Mouse (Mus musculus): ENCODE measurements around the gene Sycp2l. TPM values are rescaled to one million over a fixed set of nuclear protein-coding genes. Genes with fewer than 3 reads are reported as not detected.

Sycp2l gene
- total RNA-seq (2023) = not detected in 2 replicates

DNA sequence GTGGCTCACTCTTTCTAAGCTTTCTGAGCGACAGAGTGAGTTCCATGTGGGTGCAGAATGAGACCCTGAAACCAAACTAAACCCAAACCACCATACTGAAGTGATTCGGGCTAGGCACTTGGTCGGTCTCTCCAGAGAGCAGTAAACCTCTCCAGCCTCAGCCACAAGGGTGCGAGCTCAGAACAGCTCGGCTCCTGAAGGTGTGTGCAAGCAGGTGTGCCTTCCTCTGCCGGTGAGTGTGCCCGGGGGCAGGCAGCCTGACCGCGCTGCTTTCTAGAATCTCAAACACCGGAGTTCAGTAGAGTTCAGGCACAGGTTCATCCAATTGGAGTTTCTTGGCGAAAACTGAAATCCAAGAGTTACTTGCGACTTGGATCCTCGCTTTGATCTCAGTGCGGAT is at the start of gene Sycp2l:
Sycp2l (plus strand) TSS at position 368 of the 400 bp plus-strand sequence.

DNA sequence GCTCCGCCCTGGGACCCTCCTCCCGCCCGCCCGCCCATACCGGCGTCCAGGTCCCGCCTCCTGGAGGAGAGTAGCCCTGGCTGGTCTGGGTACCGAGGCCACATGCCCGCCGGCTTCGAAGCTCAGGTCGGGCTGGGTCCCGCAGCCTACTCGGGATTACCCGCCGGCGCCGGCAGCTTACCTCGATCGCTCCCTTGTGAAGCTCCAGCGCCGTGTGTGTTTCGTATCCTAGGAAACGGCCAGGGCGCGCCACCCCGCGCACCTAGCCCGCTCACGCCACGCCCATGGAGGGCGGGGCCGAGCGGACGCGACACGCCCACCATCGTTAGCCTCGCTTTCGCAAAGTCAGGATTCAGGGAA is 34.7 kb upstream of the Sycp2l start, which contains the start of gene Mak:
Mak (minus strand) TSS at position 286 of the 360 bp plus-strand sequence.

DNA sequence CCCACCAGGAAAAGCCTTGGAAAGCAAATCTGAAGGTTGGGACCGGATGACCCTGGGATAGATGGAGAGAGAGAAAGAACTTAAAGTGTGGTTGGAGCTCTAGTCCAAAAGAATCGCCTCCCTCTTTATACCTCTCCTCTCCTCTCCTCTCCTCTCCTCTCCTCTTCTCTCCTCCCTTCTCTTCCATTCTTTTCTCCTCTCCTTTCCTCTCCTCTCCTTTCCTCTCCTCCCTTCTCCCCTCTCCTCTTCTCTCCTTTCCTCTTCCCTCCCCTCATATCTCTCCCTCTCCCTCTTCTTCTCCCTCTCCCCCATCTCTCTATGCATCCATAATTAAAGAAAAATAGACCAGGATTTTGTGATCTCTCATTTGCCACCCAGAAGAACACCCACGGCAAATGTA is 3.2 kb upstream of the Sycp2l start, which contains the start of gene Gcm2:
Gcm2 (minus strand) TSS at position 101 of the 400 bp plus-strand sequence.

DNA sequence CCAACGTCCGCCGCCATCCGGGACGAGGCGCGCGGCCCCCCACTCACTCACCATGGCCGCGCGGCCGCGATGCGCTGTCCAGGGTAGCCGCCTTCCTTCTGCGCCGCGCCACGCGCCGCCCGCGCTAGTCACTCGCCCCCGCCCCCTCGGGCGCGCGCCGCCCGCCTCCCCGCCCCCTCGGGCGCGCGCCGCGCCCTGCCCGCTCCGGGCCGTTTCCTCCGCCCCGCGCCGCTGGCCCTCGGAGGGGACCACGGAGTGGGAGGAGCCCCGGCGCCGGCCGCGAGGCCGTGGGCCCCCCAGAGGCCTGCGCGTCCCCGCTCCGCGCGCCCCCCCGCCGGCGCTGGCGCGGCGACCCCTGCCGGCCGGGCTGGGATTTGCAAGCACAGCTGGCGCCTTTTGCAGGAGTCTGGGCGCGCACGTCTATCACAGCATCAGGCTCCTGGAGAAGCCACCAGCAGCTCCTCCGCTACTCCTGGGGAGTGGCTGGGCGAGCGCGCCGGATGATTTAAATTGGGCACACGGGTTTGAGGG is 106.3 kb downstream of the Sycp2l start, which contains the start of gene Elovl2:
Elovl2 (minus strand) TSS at position 102 of the 531 bp plus-strand sequence.

Other genes starting within 250 kb of the Sycp2l start
- 51.6 and 60.9 TPM in 2 replicates for gene Pak1ip1, start 113.3 kb upstream of the Sycp2l start, total RNA-seq (2023)
- gene Tmem14c, start 98.0 kb upstream of the Sycp2l start, total RNA-seq (2023) = 69.5 and 77.0 TPM in 2 replicates
- gene Mak, start 34.6 kb upstream of the Sycp2l start, total RNA-seq (2023) = 0.73 TPM in 1 of 2 replicates, not detected in the other
- not detected in 2 replicates for gene Gcm2, start 3.3 kb upstream of the Sycp2l start, total RNA-seq (2023)
- not detected in 2 replicates for gene Elovl2, start 106.1 kb downstream of the Sycp2l start, total RNA-seq (2023)
- gene Smim13, start 135.5 kb downstream of the Sycp2l start, total RNA-seq (2023) = 3.5 and 4.0 TPM in 2 replicates
- not detected in 2 replicates for gene Gm17364, start 159.7 kb downstream of the Sycp2l start, total RNA-seq (2023)